Mouse (Mus musculus) neutrophil, adult 5-6 weeks (primary cell): Measurements from ENCODE around the gene Eml2. TPM values are rescaled to one million over a fixed set of nuclear protein-coding genes. Genes with fewer than 3 reads are reported as not detected.

Experiments
- ATAC-seq: fragments of 151-379, 151-347 bp; 2 replicates; pipeline ENCODE4 v1.8.0; 2017; ENCODE audit warnings: mild to moderate bottlenecking, moderate TSS enrichment; ENCODE audit not compliant: insufficient number of reproducible peaks, poor library complexity, low FRiP score, severe bottlenecking; ENCODE audit errors: extremely low read depth
- total RNA-seq: library from RNA; stranded (forward); fragments of 200-1000 nt; gene quantifications from 2 replicates; pipeline ENCODE4 v1.2.3, GENCODE M21; 2017

Gene Eml2
- total RNA-seq, 1 experiment from 2014 or later = 9.1 TPM

DNA sequence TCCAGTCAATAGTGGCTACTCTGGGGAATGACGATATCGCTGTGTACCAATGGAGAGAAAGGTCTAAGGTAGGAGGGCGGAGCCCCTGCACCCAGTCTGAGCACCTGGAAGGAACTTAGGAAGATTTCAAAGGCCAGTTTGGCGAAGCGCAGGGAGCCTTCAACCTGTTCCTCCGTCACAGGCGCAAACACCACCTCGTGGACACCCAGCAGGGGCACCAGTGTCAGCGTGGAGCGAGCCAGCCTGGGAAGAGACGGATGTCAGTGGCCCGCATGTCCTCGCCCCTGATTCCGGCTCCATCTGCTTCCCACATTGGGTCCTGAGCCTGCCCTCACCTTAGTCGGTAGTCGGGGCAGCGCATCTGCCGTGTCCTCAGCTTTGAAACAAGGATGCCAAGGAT, 16.8 kb upstream of the Eml2 start:
- ATAC-seq = no peak

DNA sequence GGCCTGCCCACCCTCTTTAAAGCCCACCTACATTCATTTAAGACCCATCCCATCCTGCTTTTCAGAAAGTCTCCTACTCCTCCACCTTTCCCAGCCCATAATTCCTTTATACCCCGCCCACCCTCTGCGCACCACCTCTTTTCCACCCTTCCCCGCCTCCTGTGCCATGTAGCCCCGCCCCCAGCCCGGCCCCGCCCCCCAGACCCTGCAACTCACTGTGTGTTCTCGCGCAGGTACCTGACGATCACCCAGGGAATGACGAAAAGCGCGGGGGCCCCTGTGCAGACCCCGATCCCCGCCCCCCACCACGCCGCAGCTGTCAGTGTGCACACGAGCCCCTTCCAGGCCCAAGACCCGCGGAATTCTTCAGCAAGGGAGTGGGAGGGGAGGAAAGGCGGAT, 16.1 kb upstream of the Eml2 start:
- no peak for ATAC-seq

DNA sequence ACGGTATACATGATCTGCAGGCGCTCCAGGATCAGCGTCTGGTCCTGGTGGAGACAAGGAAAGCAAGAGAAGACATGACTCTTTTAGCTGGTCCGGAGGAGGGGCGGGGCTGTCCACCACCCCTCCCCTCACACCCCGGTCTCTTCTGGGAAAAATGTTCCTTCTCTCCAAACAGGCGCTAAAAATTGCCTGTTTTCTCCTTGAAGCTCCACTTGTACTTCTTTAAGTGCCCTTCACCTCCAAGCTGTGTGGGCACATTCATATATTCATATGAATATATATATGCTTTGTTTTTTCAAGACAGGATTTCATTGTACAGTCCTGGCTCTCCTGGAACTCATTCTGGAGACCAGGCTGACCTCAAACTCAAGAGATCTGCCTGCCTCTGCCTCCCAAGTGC, 13.3 kb upstream of the Eml2 start:
- ATAC-seq = no peak

DNA sequence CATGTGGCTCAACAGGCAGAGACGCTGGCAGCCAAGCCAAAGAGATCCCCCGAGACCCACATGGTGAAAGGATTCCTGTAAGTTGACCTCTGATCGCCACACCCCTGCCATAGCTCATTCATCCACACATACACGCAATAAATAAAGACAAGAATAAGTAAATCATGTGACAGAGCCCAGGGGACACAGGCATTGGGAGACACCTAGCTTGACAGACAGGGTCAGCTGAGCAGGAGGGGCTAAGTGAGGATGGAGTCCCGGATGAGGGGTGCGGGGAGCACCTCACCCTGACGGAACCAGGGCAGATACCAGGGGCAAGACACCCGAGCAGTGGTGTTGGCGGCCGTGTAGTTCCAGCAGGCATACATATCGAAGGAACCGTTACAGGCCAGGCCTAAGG, 12.5 kb upstream of the Eml2 start:
- ATAC-seq = no peak

DNA sequence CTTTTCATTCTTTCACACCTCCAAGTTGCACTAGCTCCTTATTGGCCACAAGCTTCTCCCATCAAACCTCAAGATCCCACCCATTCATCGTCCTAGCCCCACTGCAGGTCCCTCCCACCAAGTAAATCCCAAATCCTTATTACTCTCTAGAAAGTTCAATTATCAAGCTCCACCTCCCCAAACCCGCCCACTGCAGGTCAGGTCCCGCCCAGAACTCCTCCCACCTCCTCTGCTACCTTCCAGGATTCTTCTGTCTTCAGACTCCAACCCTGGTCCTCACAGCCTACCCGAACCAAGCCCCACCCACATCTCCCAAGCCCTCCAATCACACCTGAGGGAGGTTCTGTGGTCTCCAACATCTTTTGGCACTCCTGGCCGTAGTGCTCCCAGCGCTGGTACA, 12.0 kb upstream of the Eml2 start:
- no peak for ATAC-seq

DNA sequence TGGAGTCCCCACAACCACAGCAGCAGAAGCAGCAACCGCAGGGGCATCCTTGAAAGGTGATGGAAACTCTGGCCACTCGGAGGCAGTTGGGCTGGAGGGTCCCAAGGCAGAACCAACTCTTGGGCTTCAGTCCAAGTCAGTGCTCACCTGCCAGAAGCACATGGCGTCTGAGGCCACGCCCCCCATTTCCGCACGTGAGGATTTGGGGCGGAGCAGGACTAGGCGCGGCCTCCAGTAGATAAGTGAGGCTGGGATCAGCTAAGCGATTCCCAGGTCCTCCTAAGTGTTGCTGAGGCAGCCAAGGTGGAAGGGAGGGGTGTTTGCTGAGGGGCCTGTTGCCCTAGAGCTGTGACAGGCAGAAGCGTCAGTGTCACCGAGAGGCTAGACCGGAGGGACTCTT, 11.2 kb upstream of the Eml2 start:
- ATAC-seq = no peak

DNA sequence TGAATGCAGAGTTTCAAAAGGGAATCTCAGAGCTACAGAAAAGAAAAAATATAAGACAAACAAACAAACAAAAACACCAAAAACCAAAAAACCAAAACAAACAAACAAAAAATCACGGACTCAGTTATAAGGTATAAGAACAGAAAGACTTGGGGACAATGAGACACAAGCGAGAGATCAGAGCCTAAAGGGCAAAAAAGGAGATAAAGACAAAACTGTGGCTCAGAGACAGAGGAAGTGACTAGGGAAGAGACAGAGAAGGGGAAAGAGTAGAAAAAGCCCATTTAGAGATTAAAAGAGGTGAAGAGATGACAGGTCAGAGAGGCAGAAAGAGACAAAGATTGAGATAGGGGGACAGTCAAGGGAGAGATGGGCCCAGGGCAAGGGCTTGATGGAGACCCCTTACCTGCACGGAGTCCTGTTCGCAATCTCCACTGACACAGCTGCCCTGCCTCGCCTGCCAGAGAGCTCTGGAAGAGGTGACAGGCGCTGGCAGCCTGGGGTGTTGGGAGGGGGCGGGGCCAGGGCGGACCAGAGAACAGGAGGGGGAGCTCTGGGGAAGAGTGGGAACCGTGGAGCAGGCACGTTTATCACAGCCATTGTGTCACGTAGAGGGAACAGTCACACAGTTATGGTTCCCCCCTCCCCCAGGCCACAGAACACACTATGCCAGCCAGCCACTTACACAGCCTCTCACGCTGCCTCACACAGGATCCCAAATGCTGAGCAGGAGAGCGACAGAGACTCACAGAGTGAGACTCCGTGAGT, 10.4 kb upstream of the Eml2 start, which contains the start of gene Gipr:
Gene Gipr (minus strand): TSS at position 472 of the 768 bp plus-strand sequence.
- no peak for ATAC-seq

DNA sequence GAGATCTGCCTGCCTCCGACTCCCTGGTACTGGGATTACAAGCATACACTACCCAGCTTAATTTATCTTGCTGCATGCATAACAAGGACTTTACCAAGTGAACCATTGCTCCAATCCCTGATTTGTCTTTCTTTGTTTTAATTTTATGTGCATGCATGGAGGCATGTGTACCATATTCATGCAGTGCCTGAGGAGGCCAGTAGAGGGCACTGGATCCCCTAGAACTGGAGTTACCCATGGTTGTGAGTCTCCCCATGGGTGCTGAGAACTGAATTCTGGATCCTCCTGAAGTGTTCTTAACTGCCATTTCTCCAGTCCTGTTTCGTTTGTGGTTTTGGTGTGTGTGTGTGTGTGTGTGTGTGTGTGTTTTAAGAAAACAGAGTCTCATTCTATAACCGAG, 9.2 kb upstream of the Eml2 start:
- ATAC-seq = no peak

DNA sequence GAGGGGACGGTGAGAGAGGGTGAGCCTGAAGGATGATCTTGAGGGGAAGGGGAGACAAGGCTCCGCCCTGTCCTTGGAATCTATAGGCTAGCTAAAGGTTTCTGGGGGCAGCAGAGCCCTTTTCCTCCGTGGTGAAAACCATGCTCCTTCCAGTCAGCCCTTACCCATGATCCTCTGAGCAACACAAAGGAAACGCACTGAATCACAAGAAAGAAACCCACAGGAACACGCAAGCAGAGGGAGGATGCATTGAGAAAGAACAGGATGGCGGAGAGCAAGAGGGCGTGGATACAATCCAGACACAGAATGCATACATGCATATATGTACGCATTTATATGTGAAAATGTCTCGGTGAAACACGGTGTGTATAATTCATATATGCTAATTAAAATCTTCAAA, 6.7 kb upstream of the Eml2 start:
- no peak for ATAC-seq

DNA sequence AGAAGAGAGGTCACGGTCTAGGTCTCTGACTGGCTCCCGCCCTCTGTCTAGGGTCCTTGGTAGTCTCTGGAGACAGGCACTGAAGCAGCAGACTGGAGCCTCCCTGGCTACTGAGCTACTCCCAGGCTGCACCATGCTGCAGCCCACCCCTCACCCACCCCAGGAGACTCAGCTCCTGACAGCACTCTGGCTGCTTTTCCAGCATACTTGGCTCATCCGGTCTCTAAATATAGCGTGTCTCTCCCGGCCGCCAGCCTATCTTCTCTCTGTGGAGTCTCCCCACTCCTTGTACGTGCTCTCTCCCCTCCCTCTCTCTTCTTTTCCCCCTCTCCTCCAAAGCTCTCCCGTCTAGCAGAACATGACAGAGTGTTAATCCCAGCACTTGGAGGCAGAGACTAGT, 6.1 kb upstream of the Eml2 start:
- ATAC-seq = no peak

DNA sequence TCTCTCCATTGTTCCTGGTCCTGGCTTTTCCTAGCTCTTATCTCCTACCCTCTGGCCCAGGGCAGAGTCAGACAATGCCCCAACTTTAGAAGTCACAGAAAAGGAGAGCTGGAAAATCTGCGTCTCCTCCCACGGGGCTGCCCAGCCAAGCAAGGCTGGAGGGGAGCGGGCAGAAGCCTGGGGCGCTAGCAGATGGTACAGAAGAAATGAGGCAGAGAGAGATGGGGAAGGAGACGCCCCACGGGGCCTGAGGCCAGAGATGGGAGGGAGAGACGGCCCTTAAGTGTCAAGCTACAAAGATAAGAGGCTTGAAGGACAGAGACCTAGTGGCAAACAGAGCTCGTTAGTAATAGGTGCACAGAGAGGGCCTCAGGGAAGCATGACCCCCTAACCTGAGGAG, 4.4 kb upstream of the Eml2 start:
- no peak for ATAC-seq

DNA sequence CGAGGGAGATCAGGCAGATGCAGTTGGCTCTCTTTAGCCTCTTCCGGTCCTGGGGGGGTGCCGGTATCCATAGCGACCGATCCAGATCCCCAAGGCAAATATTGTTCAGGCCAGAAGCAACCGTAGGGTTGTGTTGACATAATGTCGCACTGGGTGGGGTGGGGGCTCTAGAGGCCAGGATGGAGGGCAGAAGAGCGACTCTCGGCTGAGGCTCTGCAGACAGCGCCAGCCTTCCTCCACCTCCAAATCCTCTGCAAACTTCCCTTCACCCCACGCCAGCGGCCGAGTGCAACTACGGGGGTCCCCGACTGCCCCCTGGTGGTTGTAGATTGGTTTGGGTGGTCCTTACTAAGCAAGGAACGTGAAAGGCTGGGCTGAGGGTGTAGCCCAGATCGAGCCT, 3.3 kb upstream of the Eml2 start:
- peak; percentile 53 for ATAC-seq

DNA sequence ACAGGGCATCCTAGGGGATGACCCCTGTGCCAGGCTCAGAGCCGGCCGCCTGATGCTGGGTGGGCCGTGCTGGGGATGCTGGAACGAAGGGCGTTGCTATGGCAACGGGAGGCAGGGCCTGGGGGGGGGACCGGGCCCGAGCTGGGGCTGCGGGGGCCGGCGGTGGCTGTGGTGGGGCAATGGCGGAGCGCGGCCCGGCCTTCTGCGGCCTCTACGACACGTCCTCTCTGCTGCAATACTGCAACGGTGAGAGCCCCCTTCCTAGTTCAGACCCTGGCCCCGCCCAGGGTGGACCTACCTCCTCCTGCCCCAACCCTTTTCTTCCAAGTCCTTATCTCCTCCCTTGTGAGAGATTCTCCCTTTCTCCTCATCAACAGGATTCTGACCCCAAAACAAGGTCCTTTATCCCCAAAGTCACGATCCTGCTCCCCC, 311 bp downstream of the Eml2 start:
- no peak for ATAC-seq

DNA sequence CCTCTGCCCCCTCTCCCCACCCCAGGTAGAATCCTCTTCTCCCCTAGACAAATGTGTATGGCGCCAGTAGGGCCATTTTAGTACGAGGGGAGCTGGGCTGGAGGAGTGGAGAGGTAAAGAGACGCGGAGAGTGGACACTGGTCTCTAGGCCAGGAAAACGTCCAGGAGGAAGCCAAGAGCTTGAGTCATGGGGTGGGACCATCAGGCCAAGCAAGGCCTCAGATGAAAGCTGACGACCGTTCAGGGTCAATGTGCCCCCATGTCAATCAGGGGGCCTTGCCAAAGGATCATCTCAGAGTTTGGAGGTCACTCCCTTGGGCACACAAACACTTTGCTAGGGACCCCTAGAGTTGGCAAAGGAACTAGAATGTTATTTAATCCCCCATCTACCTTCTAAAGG, 995 bp downstream of the Eml2 start:
- ATAC-seq = no peak

DNA sequence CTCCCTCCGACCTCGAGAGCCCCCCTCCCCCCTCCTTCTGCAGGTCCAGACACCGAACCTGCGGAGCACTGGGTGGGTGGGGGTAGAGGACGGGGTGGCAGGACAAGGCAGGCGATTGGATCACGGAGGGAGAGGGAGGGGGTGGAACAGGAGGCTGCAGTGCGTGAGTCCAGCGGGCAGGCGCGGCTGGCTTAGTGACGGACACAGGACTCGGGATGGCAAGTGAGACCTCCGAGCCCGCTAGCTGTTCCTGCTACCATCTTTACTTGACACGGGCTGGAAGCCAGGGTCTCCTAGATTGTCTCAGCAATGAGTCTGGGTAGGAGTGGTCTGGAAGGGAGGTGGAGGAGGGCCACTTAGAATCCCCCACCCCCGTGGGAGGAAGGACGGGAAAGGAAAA, 1.8 kb downstream of the Eml2 start:
- ATAC-seq = no peak

DNA sequence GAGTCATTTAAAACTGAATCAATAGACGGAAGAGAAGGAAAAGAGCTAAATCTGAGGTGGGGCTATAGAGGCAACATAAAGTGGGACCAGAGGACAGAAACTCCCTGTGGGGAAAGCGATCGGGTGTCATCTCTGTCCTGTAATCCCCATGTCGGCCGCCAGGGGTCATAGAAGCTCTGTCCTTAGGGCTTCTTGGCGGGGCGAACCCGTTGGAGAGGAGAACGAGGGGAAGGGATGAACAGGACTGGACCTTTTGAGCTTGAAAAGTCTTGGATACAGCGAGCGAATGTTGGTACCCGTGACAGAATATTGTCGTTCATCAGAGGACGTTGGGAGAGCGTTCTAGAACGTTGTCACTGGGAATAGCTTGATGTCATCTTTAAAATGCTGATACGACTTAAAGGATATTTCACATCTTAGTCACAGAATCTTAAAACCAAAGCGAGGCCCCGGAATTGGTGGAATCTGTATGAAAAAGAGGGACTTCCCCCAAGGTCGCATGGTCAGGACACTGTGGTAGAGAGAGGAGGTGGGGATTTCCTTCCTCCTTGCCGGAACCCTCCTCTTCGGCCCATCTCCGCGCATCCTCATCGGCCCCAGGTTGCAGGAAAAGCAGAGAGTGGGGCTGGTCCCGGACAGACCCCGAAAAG, 2.3 kb downstream of the Eml2 start:
- ATAC-seq = peak; percentile 44; the same call in 1 of the 2 replicates

DNA sequence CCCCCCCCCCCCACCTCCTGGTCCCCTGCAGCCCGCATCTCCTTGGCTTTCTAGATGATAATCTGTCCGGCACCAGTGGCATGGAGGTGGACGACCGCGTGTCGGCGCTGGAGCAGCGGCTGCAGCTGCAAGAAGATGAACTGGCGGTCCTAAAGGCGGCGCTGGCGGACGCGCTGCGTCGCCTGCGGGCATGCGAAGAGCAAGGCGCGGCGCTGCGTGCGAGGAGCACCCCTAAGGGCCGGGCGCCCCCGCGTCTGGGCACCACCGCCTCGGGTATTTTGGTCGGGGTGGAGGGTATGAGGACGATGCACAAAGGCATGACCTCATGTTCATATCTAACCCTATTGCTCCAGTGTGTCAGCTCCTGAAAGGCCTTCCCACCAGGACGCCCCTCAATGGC, 3.0 kb downstream of the Eml2 start:
- ATAC-seq = peak; percentile 44; the same call in 1 of the 2 replicates

DNA sequence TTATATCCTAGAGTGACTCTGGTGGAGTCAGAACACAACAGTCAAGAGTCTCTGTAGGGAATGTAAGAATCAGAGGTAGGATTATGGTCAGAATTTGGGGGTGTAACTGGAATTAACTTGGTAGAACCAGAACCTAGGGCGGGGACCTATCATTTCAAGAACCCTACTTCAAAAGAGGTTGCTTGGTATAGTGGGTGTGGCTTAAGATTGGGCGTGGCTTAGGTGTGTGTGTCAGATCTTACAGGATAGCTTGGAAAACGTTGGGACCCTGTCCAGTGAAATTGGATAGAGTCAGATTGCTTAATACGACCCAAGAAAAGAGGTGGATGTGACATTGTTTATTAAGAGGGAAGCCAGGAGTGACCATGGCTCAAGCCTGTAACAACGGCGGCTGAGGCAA, 3.7 kb downstream of the Eml2 start:
- ATAC-seq = no peak

DNA sequence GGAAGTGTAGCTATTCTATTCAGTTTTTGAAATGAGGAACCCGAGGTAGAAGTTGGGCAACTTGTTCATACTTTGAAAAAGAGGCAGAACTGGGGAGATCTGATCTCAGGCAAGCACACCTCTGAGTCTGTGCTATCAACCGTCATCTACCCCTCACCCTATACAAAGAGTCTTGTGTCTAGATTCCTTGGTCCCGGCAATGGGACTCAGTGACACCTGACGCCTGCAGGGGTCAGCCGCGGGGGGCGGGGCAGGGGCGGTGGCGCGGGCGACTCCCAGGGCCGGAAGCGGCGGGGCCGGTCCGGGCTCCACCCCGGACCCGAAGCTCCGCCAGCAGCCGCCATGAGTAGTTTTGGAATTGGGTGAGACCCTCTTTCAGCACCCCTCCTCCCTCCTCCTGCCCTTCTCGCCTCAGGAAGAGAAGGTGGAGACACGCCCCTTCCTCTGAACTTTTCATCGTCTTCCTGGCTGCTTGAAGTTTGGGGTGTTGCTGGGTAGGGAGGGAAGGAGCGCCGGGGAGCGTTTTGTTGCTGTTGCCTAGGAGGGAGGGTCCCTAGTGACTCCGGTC, 4.7 kb downstream of the Eml2 start:
- ATAC-seq = 0 out of 2 replicates have a peak, but pooled peaks have one; percentile 6

DNA sequence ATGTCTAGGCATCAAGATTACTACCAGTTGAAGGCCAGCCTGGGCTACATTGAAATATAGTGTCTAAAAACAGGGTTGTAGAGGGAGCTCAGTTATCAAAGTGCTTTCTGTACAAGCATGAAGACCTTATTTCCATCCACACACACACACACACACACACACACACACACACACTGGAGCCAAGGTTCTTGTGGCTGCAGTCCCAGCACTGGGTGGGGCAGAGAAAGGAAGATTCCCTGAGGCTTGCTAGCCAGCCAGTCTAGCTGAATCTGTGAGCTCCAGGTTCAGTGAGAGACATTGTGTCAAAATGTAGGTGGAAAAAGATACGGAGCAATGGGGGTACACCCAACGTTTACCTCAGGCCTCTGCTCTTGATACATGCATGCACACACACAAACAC, 8.0 kb downstream of the Eml2 start:
- no peak for ATAC-seq
